Mouse (Mus musculus) CD4-positive, CD25-positive, alpha-beta regulatory T cell, adult 4 months (primary cell): ENCODE data around the gene Sap25. TPM values are rescaled to one million over a fixed set of nuclear protein-coding genes. Genes with fewer than 3 reads are reported as not detected.
A peak's percentile ranks its signal among the peaks of the same experiment; 100 is the strongest.

ENCODE experiments used
- ATAC-seq: one replicate; pipeline ENCODE4 v1.8.0; 2017
- polyA plus RNA-seq, 2 experiments: library from polyadenylated mRNA; unstranded; fragments of 100-300 nt; shearing (Covaris generic); gene quantifications; one replicate each; pipeline ENCODE4 v1.2.1; 2017

Gene Sap25
- polyA plus RNA-seq, 2 experiments from 2014 or later, result 43.0 to 46.6 TPM

- ATAC-seq, result no peak
Measured at GRCm38 (mm10) chr5:137668971-137669370, 27.8 kb downstream of the Sap25 start.

- no peak for ATAC-seq
Measured at GRCm38 (mm10) chr5:137670240-137670639, 29.1 kb downstream of the Sap25 start.

- ATAC-seq, result no peak
Measured at GRCm38 (mm10) chr5:137671443-137672240, 30.5 kb downstream of the Sap25 start.

- no peak for ATAC-seq
Measured at GRCm38 (mm10) chr5:137672361-137672760, 31.2 kb downstream of the Sap25 start.

GRCm38 (mm10) chr5:137673015-137673414 lies 31.9 kb downstream of the Sap25 start:
- ATAC-seq, result no peak

GRCm38 (mm10) chr5:137674786-137675185 lies 33.7 kb downstream of the Sap25 start:
- ATAC-seq, result no peak

- no peak for ATAC-seq
Measured at GRCm38 (mm10) chr5:137677859-137678258, 36.7 kb downstream of the Sap25 start.

- no peak for ATAC-seq
Measured at GRCm38 (mm10) chr5:137678736-137679135, 37.6 kb downstream of the Sap25 start.

GRCm38 (mm10) chr5:137679726-137680125 lies 38.6 kb downstream of the Sap25 start:
- ATAC-seq, result no peak

GRCm38 (mm10) chr5:137682526-137682925 lies 41.4 kb downstream of the Sap25 start:
- no peak for ATAC-seq

- no peak for ATAC-seq
Measured at GRCm38 (mm10) chr5:137683388-137684293, 42.5 kb downstream of the Sap25 start.

GRCm38 (mm10) chr5:137684294-137685123 lies 43.4 kb downstream of the Sap25 start, which contains the start of gene Agfg2:
Gene Agfg2 (minus strand): TSS chr5:137684726.
- peak; percentile 98 for ATAC-seq

GRCm38 (mm10) chr5:137685653-137686052 lies 44.5 kb downstream of the Sap25 start:
- ATAC-seq, result no peak

- ATAC-seq, result no peak
Measured at GRCm38 (mm10) chr5:137686127-137686790, 45.1 kb downstream of the Sap25 start.

- no peak for ATAC-seq
Measured at GRCm38 (mm10) chr5:137689974-137690373, 48.8 kb downstream of the Sap25 start.

- ATAC-seq, result no peak
Measured at GRCm38 (mm10) chr5:137690531-137690930, 49.4 kb downstream of the Sap25 start.

GRCm38 (mm10) chr5:137691881-137692280 lies 50.7 kb downstream of the Sap25 start:
- peak; percentile 90 for ATAC-seq
